In the genomic region with DNA sequence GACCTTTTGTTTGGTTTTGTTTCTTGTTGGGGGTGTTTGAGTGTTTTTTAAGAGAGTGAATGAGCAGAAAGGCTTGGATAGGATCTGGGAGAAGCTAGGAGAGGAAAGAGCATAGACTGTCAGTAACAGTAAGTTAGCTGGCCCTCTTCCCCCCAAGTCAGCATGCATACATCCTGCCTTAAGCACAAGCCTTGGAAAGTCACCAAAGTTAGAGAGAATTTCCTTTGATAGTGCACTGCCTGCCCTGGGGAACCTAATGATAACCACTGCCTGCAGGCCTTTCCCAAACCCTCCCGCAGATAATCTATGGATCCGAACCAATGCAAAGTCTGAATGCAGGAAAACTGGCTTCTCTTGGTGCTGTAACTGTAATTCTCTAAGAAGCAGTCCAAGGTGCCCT, we compare ENCODE assay signal across 25 mouse cellular contexts.
A peak's percentile ranks its signal among the peaks of the same experiment; 100 is the strongest.
DNase-seq lines count a peak whose midpoint lies in the region; ATAC-seq and TF ChIP-seq lines count a peak whose summit lies in the region.
"Had no signal": no experiment of that assay in that cellular context is flagged by ENCODE, and none has a peak within 500 bp of the region (broad histone marks: within the 10 kb centered on the region; RNA-seq: fewer than 3 reads in every experiment).

No protein-coding gene starts in this region.

- H3K4me2 ChIP-seq in heart, embryonic 11.5 days, result no peak overlapping the region
- H3K4me2 ChIP-seq in kidney, embryonic 14.5 days (replicated peaks; ENCODE audit: low read depth, low read length), result no peak overlapping the region
- H3K4me2 ChIP-seq in embryonic facial prominence, embryonic 14.5 days (ENCODE audit: low read depth, low read length), result no peak overlapping the region
- no peak overlapping the region for H3K4me2 ChIP-seq in hindbrain, embryonic 13.5 days
- H3K4me2 ChIP-seq: forebrain, embryonic 12.5 days; hindbrain, embryonic 14.5 days; liver, embryonic 13.5 days; midbrain, embryonic 15.5 days; neural tube, embryonic 15.5 days had no signal

- no peaks in the 10 kb centered on the region for H3K27me3 ChIP-seq in heart, embryonic 11.5 days (ENCODE audit: control insufficient read depth, insufficient read depth, low read length)
- no peaks in the 10 kb centered on the region for H3K27me3 ChIP-seq in kidney, embryonic 14.5 days (ENCODE audit: control insufficient read depth, insufficient read depth, low read length)
- H3K27me3 ChIP-seq in kidney, adult 2 months (replicated peaks; ENCODE audit: control insufficient read depth, insufficient read depth, low read length), result no peaks in the 10 kb centered on the region
- H3K27me3 ChIP-seq in embryonic facial prominence, embryonic 14.5 days (replicated peaks; ENCODE audit: control insufficient read depth, insufficient read depth, low read length), result no peaks in the 10 kb centered on the region
- no peaks in the 10 kb centered on the region for H3K27me3 ChIP-seq in hindbrain, embryonic 13.5 days
- H3K27me3 ChIP-seq: CH12.LX; forebrain, embryonic 12.5 days; liver, embryonic 13.5 days; midbrain, embryonic 15.5 days; neural tube, embryonic 15.5 days had no signal

- no peaks in the 10 kb centered on the region for H3K36me3 ChIP-seq in heart, embryonic 11.5 days (ENCODE audit: control insufficient read depth, insufficient read depth, low read length)
- H3K36me3 ChIP-seq in kidney, embryonic 14.5 days (ENCODE audit: control insufficient read depth, insufficient read depth, low read length), result no peaks in the 10 kb centered on the region
- H3K36me3 ChIP-seq in kidney, adult 2 months (ENCODE audit: control insufficient read depth, insufficient read depth, low read length), result no peaks in the 10 kb centered on the region
- H3K36me3 ChIP-seq in embryonic facial prominence, embryonic 14.5 days (ENCODE audit: control insufficient read depth, insufficient read depth, low read length), result no peaks in the 10 kb centered on the region
- no peaks in the 10 kb centered on the region for H3K36me3 ChIP-seq in hindbrain, embryonic 13.5 days
- H3K36me3 ChIP-seq: forebrain, embryonic 12.5 days; liver, embryonic 13.5 days; midbrain, embryonic 15.5 days; neural tube, embryonic 15.5 days had no signal

- 50% methylated on average over 2 of the region's 2 CpGs for WGBS in heart, embryonic 11.5 days (ENCODE audit: insufficient replicate concordance)
- 83% methylated on average over 2 of the region's 2 CpGs for WGBS in kidney, embryonic 14.5 days
- WGBS in kidney, adult 2 months, result 74% methylated on average over 2 of the region's 2 CpGs
- 67% methylated on average over 2 of the region's 2 CpGs for WGBS in embryonic facial prominence, embryonic 14.5 days
- WGBS in hindbrain, embryonic 13.5 days, result 100% methylated on average over 2 of the region's 2 CpGs

- H3K9me3 ChIP-seq in heart, embryonic 11.5 days (replicated peaks; ENCODE audit: control insufficient read depth, low read length), result no peaks in the 10 kb centered on the region
- H3K9me3 ChIP-seq in kidney, embryonic 14.5 days (ENCODE audit: control insufficient read depth, low read length), result peaks cover 8% of the 10 kb centered on the region; the same call in 1 of the 2 replicates
- H3K9me3 ChIP-seq in embryonic facial prominence, embryonic 14.5 days (ENCODE audit: control insufficient read depth, low read length), result peaks cover 4% of the 10 kb centered on the region; the same call in 1 of the 2 replicates
- H3K9me3 ChIP-seq in hindbrain, embryonic 13.5 days, result no peaks in the 10 kb centered on the region
- H3K9me3 ChIP-seq: forebrain, embryonic 12.5 days; midbrain, embryonic 15.5 days; neural tube, embryonic 15.5 days had no signal

- TF ChIP-seq POLR2A in kidney, adult 2 months (IDR thresholded peaks at IDR 0.05; ENCODE audit: low read depth, low read length), result no peak

- no peak for ATAC-seq in heart, embryonic 11.5 days (replicated peaks; ENCODE audit: insufficient number of reproducible peaks, low FRiP score, low TSS enrichment)
- no peak for ATAC-seq in kidney, embryonic 14.5 days (ENCODE audit: low FRiP score, low TSS enrichment)
- no peak for ATAC-seq in embryonic facial prominence, embryonic 14.5 days (ENCODE audit: low read depth)
- ATAC-seq in hindbrain, embryonic 13.5 days (ENCODE audit: low FRiP score), result no peak
- ATAC-seq: midbrain, embryonic 15.5 days had no signal

- H3K9ac ChIP-seq in heart, embryonic 11.5 days (ENCODE audit: low read depth, low read length), result no peak overlapping the region
- no peak overlapping the region for H3K9ac ChIP-seq in kidney, embryonic 14.5 days (ENCODE audit: low read depth, low read length)
- H3K9ac ChIP-seq in embryonic facial prominence, embryonic 14.5 days (ENCODE audit: low read depth, low read length), result no peak overlapping the region
- no peak overlapping the region for H3K9ac ChIP-seq in hindbrain, embryonic 13.5 days
- H3K9ac ChIP-seq: forebrain, embryonic 12.5 days; hindbrain, embryonic 14.5 days; liver, embryonic 13.5 days; midbrain, embryonic 15.5 days; neural tube, embryonic 15.5 days had no signal

- peak overlapping the region; percentile 55; the same call in 1 of the 2 replicates for H3K27ac ChIP-seq in heart, embryonic 11.5 days (ENCODE audit: low read depth, low read length)
- peak overlapping the region; percentile 78 for H3K27ac ChIP-seq in kidney, embryonic 14.5 days (ENCODE audit: low read depth, low read length)
- H3K27ac ChIP-seq in kidney, adult 2 months (ENCODE audit: insufficient read depth, low read depth, low read length), result no peak overlapping the region
- peak overlapping the region; percentile 83 for H3K27ac ChIP-seq in embryonic facial prominence, embryonic 14.5 days (replicated peaks; ENCODE audit: low read depth, low read length)
- no peak overlapping the region for H3K27ac ChIP-seq in hindbrain, embryonic 13.5 days
- H3K27ac ChIP-seq: forebrain, embryonic 12.5 days; gastrocnemius, adult 2 months; hindbrain, embryonic 14.5 days; left cerebral cortex, adult 2 months; liver, embryonic 13.5 days; midbrain, embryonic 15.5 days; neural tube, embryonic 15.5 days had no signal

- DNase-seq in heart, adult 9 months (ENCODE audit: low spot score in 2 of 2), result no peak
- DNase-seq in kidney, adult 2 months, result no peak
- DNase-seq in 3T3-L1 (ENCODE audit: low read depth, low spot score), result peak; percentile 33
- peak; percentile 82 for DNase-seq in embryonic facial prominence, embryonic 14.5 days (ENCODE audit: low spot score)
- no peak for DNase-seq in embryo, embryonic 9.5 days (ENCODE audit: extremely low spot score)
- DNase-seq: adrenal gland, postnatal 36 days; cerebellum, adult 18-20 months; cerebellum, postnatal 36 days; gastrocnemius, adult 2 months; kidney, postnatal 14 days; left cerebral cortex, postnatal 4 days; liver, embryonic 13.5 days; lung, postnatal 10 days; spleen, adult 18-20 months; thymus, postnatal 25 days had no signal

- TF ChIP-seq CTCF in kidney, adult 2 months (conservative IDR thresholded peaks at IDR 0.05; ENCODE audit: insufficient read depth, insufficient read length, low read depth, low read length), result no peak

- no peak overlapping the region for H3K4me3 ChIP-seq in heart, embryonic 11.5 days (ENCODE audit: low read depth, low read length)
- H3K4me3 ChIP-seq in kidney, embryonic 14.5 days (ENCODE audit: low read length), result no peak overlapping the region
- no peak overlapping the region for H3K4me3 ChIP-seq in kidney, adult 2 months (ENCODE audit: insufficient read depth, low read depth, low read length)
- H3K4me3 ChIP-seq in embryonic facial prominence, embryonic 14.5 days (ENCODE audit: low read depth, low read length), result no peak overlapping the region
- no peak overlapping the region for H3K4me3 ChIP-seq in hindbrain, embryonic 13.5 days
- H3K4me3 ChIP-seq: forebrain, embryonic 12.5 days; gastrocnemius, adult 2 months; left cerebral cortex, adult 2 months; liver, embryonic 13.5 days; megakaryocyte, embryonic 14.5 days; midbrain, embryonic 15.5 days; neural tube, embryonic 15.5 days had no signal

- H3K4me1 ChIP-seq in heart, embryonic 11.5 days (ENCODE audit: control insufficient read depth, insufficient read depth, low read length), result no peaks in the 10 kb centered on the region
- no peaks in the 10 kb centered on the region for H3K4me1 ChIP-seq in kidney, embryonic 14.5 days (ENCODE audit: control insufficient read depth, insufficient read depth, low read length)
- no peaks in the 10 kb centered on the region for H3K4me1 ChIP-seq in kidney, adult 2 months (ENCODE audit: control insufficient read depth, insufficient read depth, low read length)
- peaks cover 13% of the 10 kb centered on the region for H3K4me1 ChIP-seq in embryonic facial prominence, embryonic 14.5 days (ENCODE audit: control insufficient read depth, insufficient read depth, low read length)
- no peaks in the 10 kb centered on the region for H3K4me1 ChIP-seq in hindbrain, embryonic 13.5 days (replicated peaks)
- H3K4me1 ChIP-seq: forebrain, embryonic 12.5 days; liver, embryonic 13.5 days; midbrain, embryonic 15.5 days; neural tube, embryonic 15.5 days had no signal

Comparison
In these comparisons a context has a peak if more than half of its experiments do, and no peak if none do; other contexts are left out.
1. H3K27ac ChIP-seq: peak in heart, embryonic 11.5 days (single experiment), kidney, embryonic 14.5 days (single experiment) and embryonic facial prominence, embryonic 14.5 days (single experiment); none in kidney, adult 2 months (single experiment) and hindbrain, embryonic 13.5 days (single experiment).
2. DNase-seq: peak in 3T3-L1 (single experiment) and embryonic facial prominence, embryonic 14.5 days (single experiment); none in heart, adult 9 months (0 of 2), kidney, adult 2 months (single experiment) and embryo, embryonic 9.5 days (single experiment).